Mouse (Mus musculus): Measurements from ENCODE around the gene Uqcc3. TPM values are rescaled to one million over a fixed set of nuclear protein-coding genes. Genes with fewer than 3 reads are reported as not detected.

Gene Uqcc3
- polyA plus RNA-seq, 1 experiment, result 20.8 TPM

DNA sequence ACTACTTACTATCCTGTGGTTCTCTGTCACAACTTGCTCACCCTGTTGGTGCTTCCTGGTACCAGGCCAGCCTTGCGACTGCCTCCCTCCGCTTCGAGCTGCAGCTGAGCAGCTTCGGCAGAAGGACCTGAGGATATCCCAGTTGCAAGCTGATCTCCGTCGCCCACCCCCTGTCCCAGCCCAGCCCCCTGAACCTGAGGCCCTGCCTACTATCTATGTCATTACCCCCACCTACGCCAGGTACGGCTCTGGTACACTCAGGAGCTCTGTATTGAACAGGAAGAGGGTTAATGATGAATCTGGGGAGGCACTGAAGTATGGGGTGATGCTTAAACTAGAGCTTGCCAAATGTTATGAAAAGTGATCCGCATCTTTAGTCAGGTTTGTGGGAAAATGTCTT, 41.0 kb upstream of the Uqcc3 start:
- Histone ChIP-seq H3K4me3 (ENCODE audit: extremely low read depth, insufficient read depth, insufficient read length) (no peak overlapping the region), H3K36me3 (ENCODE audit: control insufficient read depth, insufficient read depth, low read length) (peaks cover 10% of the 10 kb centered on the region), H3K27me3 (ENCODE audit: control insufficient read depth, insufficient read depth, low read length) (no peaks in the 10 kb centered on the region), H3K27ac (ENCODE audit: insufficient read depth, low read length) (no peak overlapping the region), H3K4me1 (ENCODE audit: control insufficient read depth, insufficient read depth, insufficient read length) (peaks cover 10% of the 10 kb centered on the region)
- no peak for TF ChIP-seq CTCF (IDR thresholded peaks at IDR 0.05; ENCODE audit: extremely low read depth, insufficient read depth, insufficient read length, insufficient replicate concordance)
- TF ChIP-seq POLR2A (IDR thresholded peaks at IDR 0.05; ENCODE audit: low read depth, low read length), result no peak
- WGBS, result 72% methylated on average over 9 of the region's 9 CpGs
- no peak for DNase-seq (ENCODE audit: low read depth in 1 of 2, low spot score in 2 of 2)

DNA sequence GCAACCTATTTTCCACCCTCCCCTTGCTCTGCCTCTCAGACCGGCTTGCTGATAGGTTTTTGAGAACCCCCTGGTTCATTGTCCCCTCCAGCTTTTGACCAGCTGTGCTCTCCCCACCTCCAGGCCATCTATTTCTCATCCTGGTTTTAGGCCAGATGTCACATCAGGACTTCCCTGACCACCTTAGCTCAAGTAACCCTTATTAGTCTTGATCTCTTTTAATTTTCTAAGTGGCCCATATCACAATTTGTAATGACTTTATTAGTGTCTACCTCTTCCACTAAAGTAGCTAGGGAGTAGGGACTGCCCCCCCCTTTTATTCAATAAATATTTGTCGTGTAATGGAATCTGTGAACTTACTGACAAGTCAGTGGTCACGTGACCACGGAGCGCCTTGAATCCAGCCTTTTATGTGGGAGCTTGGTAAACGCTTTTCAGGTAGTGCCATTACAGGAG, 40.1 kb upstream of the Uqcc3 start:
- Histone ChIP-seq H3K27ac (ENCODE audit: insufficient read depth, low read length) (peak overlapping the region; percentile 76), H3K4me3 (ENCODE audit: extremely low read depth, insufficient read depth, insufficient read length) (peak overlapping the region; percentile 87), H3K27me3 (ENCODE audit: control insufficient read depth, insufficient read depth, low read length) (no peaks in the 10 kb centered on the region), H3K36me3 (ENCODE audit: control insufficient read depth, insufficient read depth, low read length) (peaks cover 13% of the 10 kb centered on the region), H3K4me1 (ENCODE audit: control insufficient read depth, insufficient read depth, insufficient read length) (peaks cover 7% of the 10 kb centered on the region)
- under 1% methylated on average over 6 of the region's 6 CpGs for WGBS
- DNase-seq (ENCODE audit: low read depth in 1 of 2, low spot score in 2 of 2), result no peak
- no peak for TF ChIP-seq POLR2A (IDR thresholded peaks at IDR 0.05; ENCODE audit: low read depth, low read length)

DNA sequence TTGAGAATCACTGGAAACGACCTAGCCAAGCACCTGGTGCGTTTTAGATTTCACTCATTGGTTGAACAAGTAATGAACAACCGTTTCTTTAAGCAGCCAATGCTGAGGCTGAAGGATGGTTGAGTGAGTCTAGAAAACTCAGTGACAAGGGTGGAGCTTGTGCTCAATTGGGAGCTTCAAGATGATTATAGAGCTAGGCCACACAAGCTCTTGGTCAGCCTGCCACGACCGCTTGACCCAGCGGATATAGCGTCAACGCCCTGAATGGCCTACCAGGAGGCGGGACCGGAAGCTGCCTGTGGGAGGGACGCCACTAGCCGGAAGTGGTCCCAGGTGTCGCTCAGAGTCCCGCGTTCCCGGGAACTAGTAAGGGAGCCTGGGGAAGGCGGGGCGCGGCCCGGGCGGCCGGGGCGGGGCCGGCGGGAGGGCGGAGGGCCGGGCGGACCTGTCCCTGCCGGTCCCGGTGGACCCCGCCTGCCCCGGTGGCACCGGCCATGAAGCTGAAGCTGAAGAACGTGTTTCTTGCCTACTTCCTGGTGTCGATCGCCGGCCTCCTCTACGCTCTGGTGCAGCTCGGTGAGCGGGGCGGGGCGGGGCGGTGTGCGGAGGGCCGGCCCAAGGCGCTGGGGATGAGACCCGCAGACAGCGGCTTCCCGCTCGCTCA, 39.5 kb upstream of the Uqcc3 start, which contains the start of gene B3gat3:
B3gat3 (plus strand) TSS at position 302 of the 664 bp plus-strand sequence.
- Histone ChIP-seq H3K27me3 (ENCODE audit: control insufficient read depth, insufficient read depth, low read length) (no peaks in the 10 kb centered on the region), H3K4me1 (ENCODE audit: control insufficient read depth, insufficient read depth, insufficient read length) (peaks cover 7% of the 10 kb centered on the region), H3K4me3 (ENCODE audit: extremely low read depth, insufficient read depth, insufficient read length) (peak within 1 kb of the TSS; percentile 87), H3K36me3 (ENCODE audit: control insufficient read depth, insufficient read depth, low read length) (peaks cover 17% of the 10 kb centered on the region), H3K27ac (ENCODE audit: insufficient read depth, low read length) (peak within 1 kb of the TSS; percentile 76)
- WGBS, result 1% methylated on average over 50 of the region's 50 CpGs
- DNase-seq (ENCODE audit: low read depth in 1 of 2, low spot score in 2 of 2), result peak in 1 of 2 experiments; percentile 83
- TF ChIP-seq POLR2A (IDR thresholded peaks at IDR 0.05; ENCODE audit: low read depth, low read length) (peak; percentile 61), CTCF (IDR thresholded peaks at IDR 0.05; ENCODE audit: extremely low read depth, insufficient read depth, insufficient read length, insufficient replicate concordance) (no peak)

DNA sequence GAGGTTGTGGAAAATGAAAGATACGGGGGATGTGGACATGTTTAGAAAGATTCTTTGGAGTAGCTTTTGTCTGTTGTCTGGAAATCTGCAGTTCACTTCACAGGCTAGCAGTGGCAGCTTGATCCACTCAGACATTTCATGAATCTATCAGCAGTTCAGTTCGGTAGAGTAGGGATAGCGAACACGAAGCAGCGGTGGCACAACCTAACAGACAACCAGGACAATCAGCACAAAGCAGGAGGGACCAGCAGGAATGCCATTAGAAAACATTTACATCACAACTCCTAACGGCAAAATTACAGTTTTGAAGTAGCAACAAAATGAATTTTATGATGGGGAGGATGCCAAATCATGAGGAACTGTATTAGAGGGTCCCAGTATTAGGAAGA, 39.0 kb upstream of the Uqcc3 start:
- TF ChIP-seq POLR2A (IDR thresholded peaks at IDR 0.05; ENCODE audit: low read depth, low read length), result no peak
- no peak for TF ChIP-seq CTCF (IDR thresholded peaks at IDR 0.05; ENCODE audit: extremely low read depth, insufficient read depth, insufficient read length, insufficient replicate concordance)
- H3K4me3 ChIP-seq (ENCODE audit: extremely low read depth, insufficient read depth, insufficient read length), result no peak overlapping the region
- H3K27ac ChIP-seq (ENCODE audit: insufficient read depth, low read length), result peak overlapping the region; percentile 76
- 61% methylated on average over 6 of the region's 6 CpGs for WGBS
- H3K27me3 ChIP-seq (ENCODE audit: control insufficient read depth, insufficient read depth, low read length), result no peaks in the 10 kb centered on the region
- peaks cover 7% of the 10 kb centered on the region for H3K4me1 ChIP-seq (ENCODE audit: control insufficient read depth, insufficient read depth, insufficient read length)
- H3K36me3 ChIP-seq (ENCODE audit: control insufficient read depth, insufficient read depth, low read length), result peaks cover 22% of the 10 kb centered on the region
- DNase-seq (ENCODE audit: low read depth in 1 of 2, low spot score in 2 of 2), result no peak

DNA sequence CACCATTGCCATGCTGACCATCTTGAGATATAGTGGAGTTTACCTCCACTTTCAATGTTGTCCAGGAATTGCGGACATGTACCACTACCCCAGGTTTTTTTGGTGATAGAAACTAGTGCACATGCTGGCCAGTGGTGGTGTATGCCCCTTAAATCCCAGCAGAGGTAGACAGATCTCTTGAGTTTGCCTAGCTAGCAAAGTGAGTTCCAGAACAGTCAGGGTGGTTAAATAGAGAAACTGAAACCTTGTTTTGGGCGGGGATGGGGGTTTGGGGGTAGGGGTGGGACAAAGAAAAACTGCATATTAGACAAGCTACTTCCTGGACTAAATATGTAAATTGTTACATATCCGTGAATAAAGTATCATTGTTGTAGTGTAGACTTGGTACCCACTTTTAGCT, 38.3 kb upstream of the Uqcc3 start:
- TF ChIP-seq POLR2A (IDR thresholded peaks at IDR 0.05; ENCODE audit: low read depth, low read length) (no peak), CTCF (IDR thresholded peaks at IDR 0.05; ENCODE audit: extremely low read depth, insufficient read depth, insufficient read length, insufficient replicate concordance) (no peak)
- peaks cover 29% of the 10 kb centered on the region for H3K36me3 ChIP-seq (ENCODE audit: control insufficient read depth, insufficient read depth, low read length)
- no peak overlapping the region for H3K4me3 ChIP-seq (ENCODE audit: extremely low read depth, insufficient read depth, insufficient read length)
- 44% methylated on average over 3 of the region's 3 CpGs for WGBS
- peaks cover 7% of the 10 kb centered on the region for H3K4me1 ChIP-seq (ENCODE audit: control insufficient read depth, insufficient read depth, insufficient read length)
- peak overlapping the region; percentile 53 for H3K27ac ChIP-seq (ENCODE audit: insufficient read depth, low read length)
- DNase-seq (ENCODE audit: low read depth in 1 of 2, low spot score in 2 of 2), result no peak
- no peaks in the 10 kb centered on the region for H3K27me3 ChIP-seq (ENCODE audit: control insufficient read depth, insufficient read depth, low read length)

DNA sequence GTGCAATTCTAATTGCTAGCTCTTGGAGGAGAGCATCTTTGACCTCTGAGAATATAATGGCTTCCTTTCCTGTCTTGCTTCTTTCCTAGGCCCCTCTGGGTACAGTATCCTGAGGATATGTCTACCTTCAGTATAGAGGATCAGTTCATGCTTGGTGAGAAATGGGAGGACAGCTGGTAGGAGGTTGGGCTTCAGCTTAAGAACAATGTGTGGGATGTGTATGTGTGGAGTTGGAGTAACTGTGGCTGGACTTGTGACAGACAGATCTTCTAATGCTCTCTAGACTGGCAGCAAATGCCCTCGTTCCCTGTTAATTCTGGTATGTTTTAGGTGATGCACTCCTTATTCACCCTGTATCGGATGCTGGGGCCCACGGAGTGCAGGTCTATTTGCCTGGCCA, 33.5 kb upstream of the Uqcc3 start:
- DNase-seq (ENCODE audit: low read depth in 1 of 2, low spot score in 2 of 2), result no peak
- no peaks in the 10 kb centered on the region for H3K27me3 ChIP-seq (ENCODE audit: control insufficient read depth, insufficient read depth, low read length)
- H3K4me3 ChIP-seq (ENCODE audit: extremely low read depth, insufficient read depth, insufficient read length), result no peak overlapping the region
- TF ChIP-seq POLR2A (IDR thresholded peaks at IDR 0.05; ENCODE audit: low read depth, low read length) (no peak), CTCF (IDR thresholded peaks at IDR 0.05; ENCODE audit: extremely low read depth, insufficient read depth, insufficient read length, insufficient replicate concordance) (no peak)
- H3K27ac ChIP-seq (ENCODE audit: insufficient read depth, low read length), result no peak overlapping the region
- 88% methylated on average over 3 of the region's 3 CpGs for WGBS
- no peaks in the 10 kb centered on the region; the same call in 1 of the 2 replicates for H3K4me1 ChIP-seq (ENCODE audit: control insufficient read depth, insufficient read depth, insufficient read length)
- H3K36me3 ChIP-seq (ENCODE audit: control insufficient read depth, insufficient read depth, low read length), result peaks cover 64% of the 10 kb centered on the region

DNA sequence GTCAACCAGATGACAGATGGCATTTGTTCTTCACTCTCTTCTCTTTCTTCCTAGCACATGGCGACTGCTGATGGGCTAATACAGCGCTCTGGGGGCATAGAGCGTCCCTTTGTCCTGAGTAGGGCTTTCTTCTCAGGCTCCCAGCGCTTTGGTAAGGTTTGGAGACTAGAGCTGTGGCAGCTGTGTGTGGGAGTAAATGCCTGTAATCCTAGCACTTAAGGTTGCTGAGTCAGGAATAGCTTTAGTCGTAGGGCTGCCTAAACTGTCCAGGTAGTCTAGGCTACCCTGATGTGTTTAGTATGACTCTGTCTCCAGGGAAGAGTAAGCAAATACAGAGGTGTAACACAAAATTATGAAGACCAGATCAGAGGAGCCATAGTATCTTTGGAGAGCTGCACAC, 31.1 kb upstream of the Uqcc3 start:
- H3K27ac ChIP-seq (ENCODE audit: insufficient read depth, low read length), result no peak overlapping the region
- no peaks in the 10 kb centered on the region for H3K4me1 ChIP-seq (ENCODE audit: control insufficient read depth, insufficient read depth, insufficient read length)
- TF ChIP-seq CTCF (IDR thresholded peaks at IDR 0.05; ENCODE audit: extremely low read depth, insufficient read depth, insufficient read length, insufficient replicate concordance) (no peak), POLR2A (IDR thresholded peaks at IDR 0.05; ENCODE audit: low read depth, low read length) (no peak)
- no peak overlapping the region for H3K4me3 ChIP-seq (ENCODE audit: extremely low read depth, insufficient read depth, insufficient read length)
- H3K36me3 ChIP-seq (ENCODE audit: control insufficient read depth, insufficient read depth, low read length), result peaks cover 80% of the 10 kb centered on the region
- H3K27me3 ChIP-seq (ENCODE audit: control insufficient read depth, insufficient read depth, low read length), result no peaks in the 10 kb centered on the region
- DNase-seq (ENCODE audit: low read depth in 1 of 2, low spot score in 2 of 2), result no peak
- WGBS, result 97% methylated on average over 5 of the region's 5 CpGs

Measured in spleen, adult 2 months (tissue).